Mouse (Mus musculus) lung, postnatal 36 days (tissue): ENCODE measurements at regions not wholly inside any gene's neighbourhood (a gene's known extent, or its start where the extent isn't known, plus 50 kb on each side); places are given as distances from the start of the nearest gene placed in this dataset.
"Not testable (repeated sequence)": the region's sequence is repeated elsewhere in the genome, so short reads cannot be mapped to it uniquely, and the experiment has no call there.

Experiments
- DNase-seq: peaks from one replicate; pipeline ENCODE4 v3.0.0; 2022; ENCODE audit warnings: mixed read lengths

DNA sequence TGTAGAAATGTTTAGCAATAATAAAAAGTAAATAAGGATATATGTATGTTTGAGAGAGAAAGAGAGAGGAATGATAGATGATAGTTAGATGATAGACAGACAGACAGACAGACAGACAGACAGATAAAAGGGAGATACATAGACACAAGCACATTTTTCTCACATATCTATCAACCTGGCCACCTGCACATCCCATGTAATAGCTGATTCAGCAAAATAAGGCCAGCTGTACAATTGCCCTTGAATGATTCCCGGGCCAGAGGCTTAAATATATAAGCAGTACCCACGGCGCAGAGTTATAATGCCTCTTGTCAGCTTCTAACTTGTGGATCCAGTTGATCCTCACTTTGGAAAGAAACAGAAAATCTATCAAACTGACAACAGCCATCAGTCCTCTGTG lies 178.5 kb downstream of the Tmem114 start:
- DNase-seq: no peak

DNA sequence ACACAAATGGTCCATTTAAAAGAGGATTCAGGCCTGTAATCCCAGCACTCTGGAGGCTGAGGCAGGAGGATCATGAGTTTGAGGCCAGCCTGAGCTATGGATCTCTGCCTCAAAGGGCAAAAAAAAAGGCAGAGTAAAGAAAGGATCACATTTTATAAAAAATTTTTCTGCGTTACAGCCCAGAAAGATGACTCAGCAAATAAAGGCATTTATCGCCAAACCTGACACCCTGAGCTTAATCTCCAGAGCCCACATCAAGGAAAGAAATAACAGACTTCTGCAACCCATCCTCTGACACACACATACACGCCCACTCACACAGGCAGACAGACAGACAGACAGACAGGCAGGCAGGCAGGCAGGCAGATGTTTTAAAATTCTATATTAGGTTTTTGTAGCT lies 179.3 kb downstream of the Tmem114 start:
- no peak for DNase-seq

DNA sequence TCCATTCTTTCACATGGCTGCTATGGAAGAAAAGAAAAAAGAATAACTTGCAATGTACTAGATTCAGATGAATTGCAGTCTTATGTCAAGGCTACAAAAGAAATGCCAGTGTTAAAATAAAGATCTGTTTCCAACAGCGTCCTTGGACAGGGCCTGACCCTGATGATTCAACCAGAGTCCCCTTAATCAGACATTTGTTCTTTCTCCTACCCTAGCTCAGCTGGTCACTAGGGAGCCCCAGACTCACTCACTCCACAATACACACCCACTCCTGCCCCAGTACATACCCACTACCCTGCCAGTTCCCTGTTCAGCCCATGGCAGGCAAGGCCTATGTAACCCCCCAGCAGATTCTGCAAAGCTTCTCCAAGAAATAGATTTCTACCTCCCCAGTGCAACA lies 190.6 kb downstream of the Tmem114 start:
- DNase-seq: no peak

DNA sequence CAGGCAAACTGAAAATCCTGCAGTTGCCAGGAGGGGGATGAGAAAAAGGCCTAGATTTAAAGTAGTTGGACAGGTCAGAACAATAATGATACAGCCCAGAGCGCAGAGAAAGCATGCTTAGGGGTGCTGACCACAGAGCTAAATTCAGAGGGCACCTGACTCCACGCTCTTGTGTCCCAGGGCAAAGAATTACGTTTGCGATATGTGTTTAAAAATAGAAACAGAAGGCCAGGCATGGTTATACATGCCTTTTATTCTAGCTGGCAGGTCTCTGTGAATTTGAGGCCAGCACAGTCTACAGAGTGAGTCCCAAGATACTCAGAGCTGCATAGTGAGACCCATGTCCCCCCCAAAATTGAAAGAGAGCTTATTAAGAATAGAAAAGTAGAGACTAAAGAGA lies 192.9 kb downstream of the Tmem114 start:
- no peak for DNase-seq

DNA sequence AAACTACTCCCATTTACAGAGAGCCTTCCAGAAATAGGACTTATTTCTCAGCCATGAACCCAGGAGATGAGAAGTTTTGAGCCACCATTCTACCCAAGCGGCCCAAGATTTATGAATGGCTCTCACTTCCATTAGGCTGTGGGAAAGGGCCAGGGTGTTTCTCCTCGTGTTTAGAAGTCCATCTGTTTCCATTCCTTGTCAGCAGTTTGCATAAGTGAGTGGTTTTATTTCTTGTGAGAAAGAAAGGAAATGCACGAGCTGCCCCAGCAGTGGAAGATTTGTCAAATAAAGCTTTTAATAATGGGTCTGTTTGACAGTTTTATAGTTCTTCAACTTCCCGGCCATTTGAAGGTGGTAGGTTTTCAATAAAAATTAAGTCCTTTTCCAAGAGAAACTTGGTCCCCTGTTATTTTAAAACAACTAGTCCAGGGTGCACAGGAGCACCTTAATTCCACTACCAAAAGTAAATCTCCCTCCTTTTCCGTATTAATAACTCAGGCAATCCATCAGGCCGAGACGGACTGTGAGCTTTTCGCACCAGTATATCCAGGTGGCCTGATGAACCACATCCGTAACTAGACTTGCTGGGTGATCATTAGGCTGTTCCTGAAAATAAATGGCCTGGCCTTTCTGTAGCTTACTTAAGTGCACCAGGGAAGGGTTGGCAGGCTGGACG lies 201.2 kb downstream of the Tmem114 start:
- DNase-seq: no peak

DNA sequence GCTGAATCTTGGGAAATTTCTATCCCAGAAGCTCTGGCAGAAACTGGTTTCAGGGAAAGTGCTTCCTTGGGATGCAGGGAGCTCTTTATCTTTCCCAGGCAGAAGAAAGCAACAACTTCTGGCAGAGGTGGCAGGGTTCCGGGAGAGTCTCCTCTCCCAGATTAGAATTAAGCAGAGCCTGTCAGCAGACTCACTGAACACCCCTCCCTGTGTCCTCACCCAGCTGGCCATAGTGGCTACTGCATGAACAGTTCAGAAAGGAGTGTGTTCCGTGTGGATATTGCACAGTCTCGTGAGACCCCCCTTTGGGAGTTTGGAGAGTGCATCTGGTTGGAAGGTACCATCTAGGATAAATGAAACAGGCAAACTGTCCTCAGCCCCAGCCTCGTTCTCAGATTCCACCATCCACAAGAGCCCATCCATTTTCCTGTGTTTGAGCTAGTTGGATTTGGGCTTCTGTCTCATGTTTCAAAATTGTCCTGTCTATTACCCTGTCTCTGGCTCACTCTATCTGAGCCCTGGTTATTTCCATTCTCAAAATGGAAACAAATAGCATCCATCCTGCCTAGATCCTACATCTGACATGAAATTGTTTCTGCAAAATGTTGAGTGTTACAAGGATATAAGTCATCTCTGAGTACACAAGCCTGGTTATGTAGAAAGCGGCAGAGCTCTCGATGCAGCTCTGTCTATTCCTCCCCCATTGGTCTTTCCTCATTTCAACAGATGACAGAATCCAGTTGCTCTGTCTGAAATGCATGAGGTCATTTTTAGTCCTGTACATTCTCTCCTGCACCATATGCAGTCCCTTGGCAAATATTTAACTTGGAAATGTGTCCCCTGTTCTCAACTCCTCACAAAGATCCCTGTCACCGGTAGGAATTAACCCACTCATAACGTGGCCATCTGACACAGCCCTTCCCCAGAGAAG lies 216.4 kb downstream of the Tmem114 start:
- peak; percentile 7 for DNase-seq

DNA sequence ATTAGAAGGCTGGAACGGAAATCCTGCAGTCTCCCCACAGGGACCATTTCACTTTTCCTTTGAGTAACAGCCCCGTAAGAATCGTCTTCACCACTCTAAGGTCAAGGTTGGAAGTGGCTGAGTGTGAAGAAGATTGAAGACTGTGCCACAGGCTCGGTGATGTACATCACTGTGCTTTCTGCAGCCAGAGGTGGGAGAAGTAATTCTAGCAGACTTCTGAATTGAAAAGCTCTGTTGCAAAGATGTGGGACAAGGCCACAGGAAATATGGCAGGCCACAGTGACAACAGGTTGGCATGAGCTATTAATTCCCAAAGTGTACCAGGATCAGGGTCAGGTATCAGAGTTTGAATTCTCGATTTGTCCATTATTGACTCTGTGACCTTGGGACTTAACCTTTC lies 219.9 kb downstream of the Tmem114 start:
- DNase-seq: no peak

DNA sequence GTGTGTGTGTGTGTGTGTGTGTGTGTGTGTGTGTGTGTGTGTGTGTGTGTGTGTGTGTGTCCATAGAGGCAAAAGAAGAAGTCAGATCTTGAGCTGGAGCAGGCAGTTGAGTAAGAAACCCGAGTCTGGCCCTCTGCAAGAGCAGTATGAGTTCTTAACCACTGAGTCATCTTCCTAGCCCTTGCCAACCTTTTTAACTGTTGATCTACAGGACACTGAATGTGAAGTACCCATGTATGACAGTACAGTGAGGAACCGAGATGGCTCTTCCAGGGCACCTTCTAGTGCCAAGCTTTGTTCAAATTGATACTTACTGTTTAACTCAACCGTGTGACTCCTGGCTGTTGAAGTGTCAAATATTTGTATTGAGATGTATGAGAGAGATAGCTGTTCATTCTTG lies 223.6 kb downstream of the Tmem114 start:
- DNase-seq: no peak

DNA sequence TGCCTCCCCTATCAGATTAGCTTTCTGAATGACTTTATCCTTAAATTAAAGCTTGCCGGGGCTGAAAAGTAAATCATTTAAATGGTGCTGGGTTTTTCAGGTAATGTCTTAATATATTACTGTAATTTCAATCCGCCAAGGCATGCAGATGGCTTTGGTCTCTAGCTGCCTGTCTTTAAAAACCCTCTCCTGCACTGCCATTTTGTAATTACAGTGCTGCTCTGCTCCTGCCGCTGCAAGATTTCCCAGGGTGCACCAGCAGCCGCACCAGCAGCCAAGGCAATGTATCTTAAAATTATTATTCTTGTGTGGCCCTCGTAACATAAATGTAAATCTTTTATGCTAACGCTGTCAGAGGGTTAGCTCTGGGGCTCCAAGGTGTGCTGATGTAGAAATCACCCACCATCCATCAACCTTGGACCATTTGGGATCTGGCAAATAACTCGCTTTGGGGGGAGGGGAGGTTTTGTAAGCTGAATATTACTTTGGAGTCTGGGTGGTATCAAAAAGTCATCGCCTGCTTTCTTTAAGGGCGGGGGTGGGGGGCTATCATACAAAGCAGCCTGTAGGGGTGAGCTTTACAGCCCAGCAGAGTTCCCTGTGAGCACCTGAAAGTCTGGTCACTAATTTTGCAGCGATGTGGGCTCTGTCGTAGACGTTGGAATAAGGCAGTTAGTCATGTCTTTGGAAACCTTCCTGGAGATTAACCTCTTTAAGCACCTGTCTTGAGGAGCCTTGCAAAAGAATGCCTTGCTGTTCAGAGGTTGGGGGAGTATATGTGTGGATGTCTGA lies 226.0 kb downstream of the Tmem114 start:
- no peak for DNase-seq

DNA sequence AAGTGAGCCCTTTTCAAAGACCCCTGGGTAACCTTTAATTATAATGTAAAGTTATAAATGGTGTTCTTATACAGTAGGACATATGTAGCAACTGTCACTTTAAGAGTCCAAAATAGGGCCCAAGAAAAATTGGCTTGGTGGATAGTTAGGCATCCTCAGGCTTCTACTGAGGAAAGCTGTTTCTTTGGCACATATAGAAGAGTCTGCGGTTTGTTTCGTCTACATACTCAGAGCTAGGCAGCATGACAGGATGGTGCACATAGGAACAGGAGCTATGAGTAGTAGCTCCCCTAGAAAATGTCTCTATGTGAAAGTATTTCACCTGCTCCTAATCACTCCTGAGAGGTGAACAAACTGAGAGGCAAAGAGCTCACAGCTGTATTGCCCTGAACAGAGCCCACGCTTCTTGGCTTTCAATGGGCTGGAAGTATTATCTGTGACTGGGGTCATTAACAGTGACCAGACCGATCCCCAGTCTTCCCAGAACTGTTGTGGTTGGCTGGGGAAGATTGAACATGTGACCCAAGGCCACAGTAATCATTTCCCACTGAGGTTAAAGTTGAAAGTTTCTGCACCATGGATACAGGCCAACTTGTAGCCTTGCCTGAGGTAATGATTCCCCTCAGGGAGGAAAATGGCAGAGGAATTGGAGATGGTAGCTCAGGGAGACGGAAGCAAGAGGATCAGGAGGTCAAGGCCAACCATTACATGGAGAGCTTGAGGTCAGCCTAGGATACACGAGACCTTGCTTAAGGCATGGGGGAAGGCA lies 235.3 kb downstream of the Tmem114 start:
- no peak for DNase-seq

DNA sequence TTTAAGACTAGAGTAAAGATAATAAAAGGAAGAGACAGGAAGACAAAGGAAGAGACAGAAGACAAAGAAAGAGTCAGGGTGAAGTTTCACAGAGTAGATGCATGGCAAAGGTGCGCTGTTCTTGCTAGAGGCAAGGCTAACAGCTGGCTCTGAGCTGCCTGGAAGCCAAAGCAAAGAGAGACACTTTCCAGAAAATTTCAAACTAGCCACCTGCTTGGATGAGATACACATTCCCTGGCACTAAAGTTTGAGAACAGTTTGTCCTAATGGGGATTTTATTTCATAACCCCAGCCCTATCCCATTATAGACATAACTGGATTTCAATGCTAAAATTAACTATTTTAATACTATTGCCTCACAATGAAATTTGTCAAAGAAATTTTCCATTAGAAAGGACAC lies 235.9 kb downstream of the Tmem114 start:
- DNase-seq: no peak

DNA sequence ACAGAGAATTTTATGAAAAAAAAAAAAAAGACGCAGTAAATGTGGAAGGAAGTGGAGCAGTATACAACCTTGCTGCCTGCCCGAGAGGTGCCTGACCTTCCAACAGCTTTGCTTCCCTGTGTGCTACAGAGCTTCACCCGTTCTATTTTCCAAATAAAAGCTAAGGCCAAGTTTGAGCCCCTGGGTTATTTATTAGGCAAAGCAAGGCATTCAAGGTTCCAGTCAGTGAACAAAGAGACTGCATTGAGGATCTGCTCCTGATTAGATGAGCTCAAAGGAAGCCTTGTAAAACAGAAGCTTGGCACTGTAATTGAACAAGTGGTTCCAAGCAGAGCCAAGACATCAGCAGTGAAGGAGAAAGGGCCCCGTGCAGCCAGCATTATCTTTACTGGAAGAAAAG lies 236.4 kb downstream of the Tmem114 start:
- DNase-seq: no peak

DNA sequence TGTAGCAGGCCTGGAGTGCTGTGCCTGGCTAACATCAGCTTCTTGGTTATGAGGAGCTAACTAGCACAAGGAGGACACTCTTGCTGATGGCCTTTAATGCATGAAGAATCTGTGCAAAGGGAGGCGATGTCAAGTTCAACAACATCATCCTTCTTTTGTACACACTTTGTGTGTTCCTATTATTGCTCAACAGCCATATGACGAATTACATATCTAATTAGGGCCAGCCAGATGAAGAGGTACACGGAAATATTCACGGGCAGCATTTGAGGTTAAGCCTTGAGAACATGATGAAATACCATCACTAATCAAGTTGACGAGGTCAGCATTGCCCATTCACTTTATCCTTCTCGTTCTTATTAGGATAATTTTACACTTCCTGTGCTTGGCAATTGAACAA lies 240.2 kb downstream of the Tmem114 start:
- DNase-seq: no peak

DNA sequence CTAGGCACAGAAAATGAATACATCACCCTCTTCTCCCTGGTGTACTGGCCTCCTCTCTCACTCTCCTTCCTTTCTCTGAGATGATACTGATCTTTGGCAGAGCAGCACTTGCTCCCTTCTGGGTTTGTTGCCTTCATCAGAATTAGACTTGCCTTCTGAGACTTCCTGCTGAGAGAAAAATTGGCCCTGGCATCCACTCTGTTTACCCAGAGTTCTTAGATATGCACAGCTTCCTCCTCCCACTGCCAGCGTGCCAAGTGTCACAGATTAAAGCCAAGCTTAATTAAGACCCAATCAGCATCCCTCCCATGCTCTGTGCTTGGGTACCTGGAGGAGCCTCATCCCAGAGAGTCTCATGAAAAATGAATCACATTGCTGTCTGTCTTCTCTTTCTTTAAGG lies 246.0 kb downstream of the Tmem114 start:
- DNase-seq: no peak

DNA sequence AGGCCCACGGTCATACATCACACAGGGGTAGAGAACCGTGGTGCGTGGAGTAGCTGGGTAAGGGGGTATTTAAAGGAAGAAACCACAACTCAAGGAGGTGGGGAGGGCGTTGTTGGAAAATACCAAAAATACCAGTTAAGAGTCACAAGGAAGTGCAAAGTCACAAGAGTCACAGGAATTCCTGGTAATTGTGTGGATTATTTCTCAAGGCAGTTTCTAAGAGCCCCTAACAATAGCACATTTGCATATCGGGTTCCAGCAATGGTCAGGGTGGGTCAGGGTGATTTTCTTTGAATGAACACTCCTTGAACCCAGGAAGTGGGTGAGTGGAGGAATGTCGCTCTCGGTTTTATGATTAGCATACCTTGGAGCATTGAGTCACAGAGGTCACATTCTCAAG lies 247.7 kb downstream of the Tmem114 start:
- not testable (repeated sequence) for DNase-seq

DNA sequence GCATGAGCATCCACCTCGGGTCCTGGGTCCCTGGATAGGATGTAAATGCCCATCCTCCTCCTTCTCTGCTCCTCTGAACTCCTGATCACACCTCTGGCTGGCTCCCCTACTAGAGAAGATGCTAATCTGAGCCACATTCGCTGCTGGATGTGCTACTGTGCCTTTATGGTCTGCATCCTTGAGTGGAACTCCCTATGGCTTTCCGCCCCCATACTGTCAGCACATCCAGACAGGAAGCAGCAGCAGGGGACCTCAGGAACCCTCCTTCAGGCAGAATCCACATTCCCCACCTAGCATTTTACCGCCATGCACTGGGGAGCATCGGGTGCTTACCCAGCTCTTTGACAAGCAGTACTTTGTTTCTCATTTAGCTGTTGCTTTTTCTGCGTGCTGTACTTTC lies 248.8 kb downstream of the Tmem114 start:
- DNase-seq: no peak
